Mouse (Mus musculus) heart, adult 2 months (tissue): ENCODE data around the gene Yipf1.
"Not testable (repeated sequence)": the region's sequence is repeated elsewhere in the genome, so short reads cannot be mapped to it uniquely, and the experiment has no call there.

ENCODE experiments used
- CTCF ChIP-seq: fragments of 200-600 bp; IDR thresholded peaks from 2 replicates; pipeline ENCODE4 v1.8.1; 2022; ENCODE audit warnings: antibody characterized with exemption, mild to moderate bottlenecking, moderate library complexity
- POLR2A ChIP-seq: fragments of 200-500 bp; IDR thresholded peaks from 2 replicates; pipeline ENCODE4 v1.6.1; 2011; ENCODE audit warnings: mild to moderate bottlenecking, low read depth, low read length, control low read depth; ENCODE audit not compliant: insufficient read depth

DNA sequence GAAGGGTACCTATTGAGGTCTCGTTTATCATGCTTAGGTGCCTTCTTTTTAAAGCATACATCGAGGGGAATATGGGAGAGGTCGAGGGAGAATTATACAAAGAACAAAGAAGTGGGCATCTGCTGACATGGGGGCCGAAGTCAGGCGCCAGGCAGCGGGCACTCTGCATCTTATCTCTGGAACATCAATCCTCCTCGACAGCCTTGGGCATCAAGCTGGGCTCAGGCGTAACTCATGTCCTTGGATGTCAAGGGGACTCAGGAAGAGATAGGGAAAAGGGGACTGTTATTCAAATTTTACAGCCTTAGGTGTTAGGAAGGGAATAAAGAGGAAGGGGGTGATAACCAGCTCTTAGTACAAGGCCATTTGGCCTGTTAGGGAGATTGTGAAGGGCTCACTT is 43.0 kb downstream of the Yipf1 start:
- TF ChIP-seq CTCF, POLR2A: not testable (repeated sequence)
